Mouse (Mus musculus) heart, postnatal 0 days (tissue): ENCODE data around the gene Lta.

Source experiments
- CTCF ChIP-seq: IDR thresholded peaks from 2 replicates; pipeline ENCODE4 v1.5.1; 2016; ENCODE audit warnings: antibody characterized with exemption, control low read depth, low read depth
- EP300 ChIP-seq: IDR thresholded peaks from 2 replicates; pipeline ENCODE4 v1.6.1; 2016; ENCODE audit warnings: antibody characterized with exemption, low read depth

DNA sequence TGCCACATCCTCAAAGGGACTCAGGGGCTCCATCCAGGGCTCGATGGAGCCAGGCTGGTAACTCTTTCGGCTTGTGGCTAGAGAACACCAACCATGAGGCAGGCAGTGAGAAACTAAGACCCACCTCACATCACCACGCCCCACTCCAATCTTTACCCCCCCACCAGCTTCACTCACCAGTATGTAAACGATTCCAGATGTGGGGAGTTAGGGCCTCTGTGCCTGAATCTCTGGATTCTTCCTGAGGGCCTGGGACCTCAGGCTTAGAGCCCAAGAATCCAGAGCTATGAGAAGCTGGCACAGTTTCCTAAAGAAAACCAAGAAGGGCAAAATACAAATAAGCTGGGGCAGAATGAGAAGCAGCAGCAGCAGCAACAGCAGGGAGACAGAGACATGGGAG, 51.2 kb downstream of the Lta start:
- TF ChIP-seq CTCF (no peak), EP300 (no peak)
